Mouse (Mus musculus) midbrain, embryonic 10.5 days (tissue): ENCODE data around the gene Smtnl2. TPM values are rescaled to one million over a fixed set of nuclear protein-coding genes. Genes with fewer than 3 reads are reported as not detected.

Experiments used
- DNase-seq: peaks from one replicate; pipeline ENCODE4 v3.0.0-alpha.2; 2017; ENCODE audit warnings: low spot score
- H3K27ac ChIP-seq: fragments of 300-500 bp; sonication (generic); replicated peaks from 2 replicates; pipeline ENCODE4 v1.5.1; 2016; ENCODE audit warnings: mild to moderate bottlenecking
- H3K27me3 ChIP-seq: fragments of 300-500 bp; sonication (generic); 2 replicates; pipeline ENCODE4 v1.6.1; 2016; ENCODE audit warnings: low read depth, mild to moderate bottlenecking; ENCODE audit not compliant: poor library complexity, severe bottlenecking
- H3K36me3 ChIP-seq: fragments of 300-500 bp; sonication (generic); 2 replicates; pipeline ENCODE4 v1.6.1; 2016; ENCODE audit warnings: mild to moderate bottlenecking, moderate library complexity
- H3K4me1 ChIP-seq: fragments of 300-500 bp; sonication (generic); 2 replicates; pipeline ENCODE4 v1.6.1; 2016
- H3K4me3 ChIP-seq: fragments of 300-500 bp; sonication (generic); 2 replicates; pipeline ENCODE4 v1.5.1; 2016; ENCODE audit warnings: mild to moderate bottlenecking, moderate library complexity
- H3K9me3 ChIP-seq: fragments of 300-500 bp; sonication (generic); replicated peaks from 2 replicates; pipeline ENCODE4 v1.6.1; 2016; ENCODE audit warnings: mild to moderate bottlenecking
- WGBS: fragments of 180-500 bp; shearing (Covaris S2); methylation state at CpG from one replicate; pipeline ENCODE4 v1.1.7; 2016; 5-methylcytosine and 5-hydroxymethylcytosine counted together
- polyA plus RNA-seq: library from polyadenylated mRNA; unstranded; fragments of >200 nt; fragmentation: Nextera tagmentation; extraction: Ambion mirVana; gene quantifications from 2 replicates; pipeline ENCODE4 v1.2.1, GENCODE M21; 2016

Gene Smtnl2
- polyA plus RNA-seq, 1 experiment from 2014 or later = 13.1 TPM

- peaks cover 61% of the 10 kb centered on the region for H3K4me1 ChIP-seq
- WGBS = 26% methylated on average over 7 of the region's 7 CpGs
- H3K36me3 ChIP-seq = 0 out of 2 replicates have a peak, but pooled peaks cover 4% of the 10 kb centered on the region
- H3K4me3 ChIP-seq = no peak overlapping the region
- no peak overlapping the region for H3K27ac ChIP-seq
- peaks cover 56% of the 10 kb centered on the region for H3K27me3 ChIP-seq
- DNase-seq = no peak
- H3K9me3 ChIP-seq = no peaks in the 10 kb centered on the region
Measured at GRCm38 (mm10) chr11:72407574-72407973, 3.9 kb downstream of the Smtnl2 start.

GRCm38 (mm10) chr11:72407081-72407480 lies 4.4 kb downstream of the Smtnl2 start:
- no peaks in the 10 kb centered on the region for H3K9me3 ChIP-seq
- H3K27ac ChIP-seq = peak overlapping the region; percentile 46; the same call in 1 of the 2 replicates
- H3K4me1 ChIP-seq = peaks cover 62% of the 10 kb centered on the region
- H3K4me3 ChIP-seq = no peak overlapping the region
- H3K36me3 ChIP-seq = 0 out of 2 replicates have a peak, but pooled peaks cover 4% of the 10 kb centered on the region
- 14% methylated on average over 3 of the region's 3 CpGs for WGBS
- peaks cover 51% of the 10 kb centered on the region for H3K27me3 ChIP-seq
- DNase-seq = no peak

- H3K4me1 ChIP-seq = peaks cover 56% of the 10 kb centered on the region
- no peak overlapping the region for H3K4me3 ChIP-seq
- DNase-seq = no peak
Measured at GRCm38 (mm10) chr11:72406079-72406675, 5.3 kb downstream of the Smtnl2 start.

GRCm38 (mm10) chr11:72405532-72405931 lies 6.0 kb downstream of the Smtnl2 start:
- Histone ChIP-seq H3K27ac (no peak overlapping the region), H3K27me3 (peaks cover 40% of the 10 kb centered on the region), H3K36me3 (peaks cover 5% of the 10 kb centered on the region; the same call in 1 of the 2 replicates), H3K4me1 (peaks cover 52% of the 10 kb centered on the region), H3K4me3 (no peak overlapping the region), H3K9me3 (no peaks in the 10 kb centered on the region)
- WGBS = 53% methylated on average over 4 of the region's 4 CpGs
- no peak for DNase-seq

More at GRCm38 (mm10) chr11:72406079-72406675, 5.3 kb downstream of the Smtnl2 start:
- H3K36me3 ChIP-seq = 0 out of 2 replicates have a peak, but pooled peaks cover 4% of the 10 kb centered on the region
- WGBS = 61% methylated on average over 8 of the region's 8 CpGs
- no peak overlapping the region for H3K27ac ChIP-seq
- H3K9me3 ChIP-seq = no peaks in the 10 kb centered on the region
- H3K27me3 ChIP-seq = peaks cover 46% of the 10 kb centered on the region

- 91% methylated on average over 12 of the region's 12 CpGs for WGBS
- Histone ChIP-seq H3K27ac (no peak overlapping the region), H3K27me3 (peaks cover 14% of the 10 kb centered on the region), H3K36me3 (peaks cover 20% of the 10 kb centered on the region), H3K9me3 (no peaks in the 10 kb centered on the region), H3K4me1 (peaks cover 27% of the 10 kb centered on the region), H3K4me3 (no peak overlapping the region)
- DNase-seq = no peak
Measured at GRCm38 (mm10) chr11:72402969-72403368, 8.5 kb downstream of the Smtnl2 start.

GRCm38 (mm10) chr11:72402017-72402416 lies 9.5 kb downstream of the Smtnl2 start:
- no peak for DNase-seq
- 90% methylated on average over 5 of the region's 5 CpGs for WGBS
- Histone ChIP-seq H3K4me3 (no peak overlapping the region), H3K27me3 (peaks cover 6% of the 10 kb centered on the region; the same call in 1 of the 2 replicates), H3K36me3 (peaks cover 20% of the 10 kb centered on the region), H3K27ac (no peak overlapping the region), H3K9me3 (no peaks in the 10 kb centered on the region), H3K4me1 (peaks cover 17% of the 10 kb centered on the region)

- 92% methylated on average over 12 of the region's 12 CpGs for WGBS
- Histone ChIP-seq H3K4me1 (peaks cover 8% of the 10 kb centered on the region), H3K27ac (no peak overlapping the region), H3K27me3 (no peaks in the 10 kb centered on the region), H3K36me3 (peaks cover 20% of the 10 kb centered on the region), H3K4me3 (no peak overlapping the region), H3K9me3 (no peaks in the 10 kb centered on the region)
- DNase-seq = no peak
Measured at GRCm38 (mm10) chr11:72401068-72401467, 10.4 kb downstream of the Smtnl2 start.

GRCm38 (mm10) chr11:72397811-72398525 lies 13.5 kb downstream of the Smtnl2 start:
- peaks cover 8% of the 10 kb centered on the region for H3K4me1 ChIP-seq
- no peak for DNase-seq
- WGBS = 88% methylated on average over 8 of the region's 8 CpGs

GRCm38 (mm10) chr11:72397072-72397471 lies 14.4 kb downstream of the Smtnl2 start:
- H3K36me3 ChIP-seq = peaks cover 21% of the 10 kb centered on the region
- 88% methylated on average over 10 of the region's 10 CpGs for WGBS
- H3K4me3 ChIP-seq = no peak overlapping the region
- no peak for DNase-seq
- peaks cover 6% of the 10 kb centered on the region for H3K4me1 ChIP-seq
- no peak overlapping the region for H3K27ac ChIP-seq
- H3K9me3 ChIP-seq = no peaks in the 10 kb centered on the region
- H3K27me3 ChIP-seq = no peaks in the 10 kb centered on the region

More at GRCm38 (mm10) chr11:72397811-72398525, 13.5 kb downstream of the Smtnl2 start:
- no peaks in the 10 kb centered on the region for H3K9me3 ChIP-seq
- H3K4me3 ChIP-seq = no peak overlapping the region
- H3K27me3 ChIP-seq = no peaks in the 10 kb centered on the region
- peaks cover 22% of the 10 kb centered on the region for H3K36me3 ChIP-seq
- H3K27ac ChIP-seq = no peak overlapping the region

GRCm38 (mm10) chr11:72396621-72397020 lies 14.9 kb downstream of the Smtnl2 start:
- 87% methylated on average over 7 of the region's 7 CpGs for WGBS
- no peak overlapping the region for H3K27ac ChIP-seq
- no peak overlapping the region for H3K4me3 ChIP-seq
- H3K36me3 ChIP-seq = peaks cover 21% of the 10 kb centered on the region
- DNase-seq = no peak
- no peaks in the 10 kb centered on the region for H3K9me3 ChIP-seq
- H3K4me1 ChIP-seq = peaks cover 3% of the 10 kb centered on the region
- H3K27me3 ChIP-seq = no peaks in the 10 kb centered on the region

GRCm38 (mm10) chr11:72395652-72396051 lies 15.9 kb downstream of the Smtnl2 start:
- WGBS = 89% methylated on average over 6 of the region's 6 CpGs
- no peak for DNase-seq
- H3K36me3 ChIP-seq = peaks cover 21% of the 10 kb centered on the region
- H3K4me1 ChIP-seq = no peaks in the 10 kb centered on the region; the same call in 1 of the 2 replicates
- no peak overlapping the region for H3K27ac ChIP-seq
- no peaks in the 10 kb centered on the region for H3K27me3 ChIP-seq
- no peak overlapping the region for H3K4me3 ChIP-seq
- no peaks in the 10 kb centered on the region for H3K9me3 ChIP-seq

GRCm38 (mm10) chr11:72394694-72395093 lies 16.8 kb downstream of the Smtnl2 start:
- Histone ChIP-seq H3K4me3 (no peak overlapping the region), H3K36me3 (peaks cover 12% of the 10 kb centered on the region; the same call in 1 of the 2 replicates), H3K27ac (no peak overlapping the region), H3K9me3 (no peaks in the 10 kb centered on the region), H3K27me3 (no peaks in the 10 kb centered on the region), H3K4me1 (no peaks in the 10 kb centered on the region)
- no peak for DNase-seq
- WGBS = 83% methylated on average over 2 of the region's 2 CpGs

GRCm38 (mm10) chr11:72393669-72394068 lies 17.8 kb downstream of the Smtnl2 start:
- peaks cover 5% of the 10 kb centered on the region; the same call in 1 of the 2 replicates for H3K36me3 ChIP-seq
- DNase-seq = no peak
- H3K4me1 ChIP-seq = no peaks in the 10 kb centered on the region
- H3K27me3 ChIP-seq = no peaks in the 10 kb centered on the region
- WGBS = 73% methylated on average over 5 of the region's 5 CpGs
- H3K4me3 ChIP-seq = no peak overlapping the region
- no peaks in the 10 kb centered on the region for H3K9me3 ChIP-seq
- H3K27ac ChIP-seq = no peak overlapping the region
